Mouse (Mus musculus) hindbrain, embryonic 15.5 days (tissue): ENCODE measurements around the gene Gm20388. TPM values are rescaled to one million over a fixed set of nuclear protein-coding genes. Genes with fewer than 3 reads are reported as not detected.

Experiments used
- ATAC-seq: fragments of 200-750 bp; cut with Nextera tagmentation; 2 replicates; pipeline ENCODE4 v1.8.0; 2017; ENCODE audit warnings: low read depth, moderate number of reproducible peaks, moderate TSS enrichment; ENCODE audit not compliant: low FRiP score
- H3K27ac ChIP-seq: fragments of 300-500 bp; sonication (generic); replicated peaks from 2 replicates; pipeline ENCODE4 v1.5.1; 2015; ENCODE audit warnings: mild to moderate bottlenecking, inconsistent platforms
- H3K27me3 ChIP-seq: fragments of 300-500 bp; sonication (generic); 2 replicates; pipeline ENCODE4 v1.6.1; 2015; ENCODE audit warnings: control low read depth, inconsistent platforms
- H3K36me3 ChIP-seq: fragments of 300-500 bp; sonication (generic); 2 replicates; pipeline ENCODE4 v1.6.1; 2015; ENCODE audit warnings: control low read depth, inconsistent platforms
- H3K4me1 ChIP-seq: fragments of 300-500 bp; sonication (generic); replicated peaks from 2 replicates; pipeline ENCODE4 v1.6.1; 2015; ENCODE audit warnings: control low read depth, inconsistent platforms
- H3K4me2 ChIP-seq: fragments of 300-500 bp; sonication (generic); 2 replicates; pipeline ENCODE4 v1.6.1; 2015; ENCODE audit warnings: moderate library complexity, mild to moderate bottlenecking, inconsistent platforms
- H3K4me3 ChIP-seq: fragments of 300-500 bp; sonication (generic); 2 replicates; pipeline ENCODE4 v1.5.1; 2015; ENCODE audit warnings: mild to moderate bottlenecking, inconsistent platforms
- H3K9ac ChIP-seq: fragments of 300-500 bp; sonication (generic); 2 replicates; pipeline ENCODE4 v1.6.1; 2015; ENCODE audit warnings: inconsistent platforms
- H3K9me3 ChIP-seq: fragments of 300-500 bp; sonication (generic); 2 replicates; pipeline ENCODE4 v1.6.1; 2016; ENCODE audit warnings: control low read depth, inconsistent platforms
- WGBS: fragments of 180-500 bp; shearing (Covaris S2); methylation state at CpG from one replicate; pipeline ENCODE4 v1.1.7; 2015; 5-methylcytosine and 5-hydroxymethylcytosine counted together
- polyA plus RNA-seq: library from polyadenylated mRNA; unstranded; fragments of >200 nt; fragmentation: Nextera tagmentation; extraction: Ambion mirVana; gene quantifications from 2 replicates; pipeline ENCODE4 v1.2.1, GENCODE M21; 2015

Gene Gm20388
- polyA plus RNA-seq, 1 experiment from 2014 or later: 5.4 TPM

GRCm38 (mm10) chr8:121935341-121936294, 2025.0 kb downstream of the Gm20388 start:
- H3K27ac ChIP-seq: peak overlapping the region; percentile 85
- peak overlapping the region; percentile 19 for H3K4me2 ChIP-seq
- no peak overlapping the region for H3K9ac ChIP-seq
- H3K27me3 ChIP-seq: no peaks in the 10 kb centered on the region
- H3K36me3 ChIP-seq: no peaks in the 10 kb centered on the region
- 31% methylated on average over 12 of the region's 12 CpGs for WGBS
- no peaks in the 10 kb centered on the region for H3K9me3 ChIP-seq
- peaks cover 26% of the 10 kb centered on the region for H3K4me1 ChIP-seq
- no peak overlapping the region for H3K4me3 ChIP-seq
- peak; percentile 91 for ATAC-seq

- WGBS: 64% methylated on average over 14 of the region's 14 CpGs
These were observed 2025.8 kb downstream of the Gm20388 start for GRCm38 (mm10) chr8:121936391-121936790.

GRCm38 (mm10) chr8:121938732-121939131, 2028.1 kb downstream of the Gm20388 start:
- H3K36me3 ChIP-seq: no peaks in the 10 kb centered on the region
- H3K9me3 ChIP-seq: no peaks in the 10 kb centered on the region
- peaks cover 26% of the 10 kb centered on the region for H3K4me1 ChIP-seq
- no peaks in the 10 kb centered on the region for H3K27me3 ChIP-seq
- H3K27ac ChIP-seq: no peak overlapping the region
- no peak overlapping the region for H3K9ac ChIP-seq
- no peak for ATAC-seq
- H3K4me3 ChIP-seq: no peak overlapping the region
- H3K4me2 ChIP-seq: no peak overlapping the region
- WGBS: 89% methylated on average over 7 of the region's 7 CpGs

More at GRCm38 (mm10) chr8:121936391-121936790, 2025.8 kb downstream of the Gm20388 start:
- no peak overlapping the region for H3K4me2 ChIP-seq
- no peaks in the 10 kb centered on the region for H3K9me3 ChIP-seq
- no peak for ATAC-seq
- H3K27ac ChIP-seq: peak overlapping the region; percentile 85; the same call in 1 of the 2 replicates
- no peaks in the 10 kb centered on the region for H3K27me3 ChIP-seq
- H3K4me3 ChIP-seq: no peak overlapping the region
- H3K9ac ChIP-seq: no peak overlapping the region
- H3K36me3 ChIP-seq: no peaks in the 10 kb centered on the region
- H3K4me1 ChIP-seq: peaks cover 26% of the 10 kb centered on the region

- 51% methylated on average over 2 of the region's 2 CpGs for WGBS
- Histone ChIP-seq H3K4me1 (peaks cover 13% of the 10 kb centered on the region), H3K27me3 (no peaks in the 10 kb centered on the region), H3K4me2 (no peak overlapping the region), H3K4me3 (no peak overlapping the region), H3K36me3 (no peaks in the 10 kb centered on the region), H3K9ac (no peak overlapping the region), H3K9me3 (no peaks in the 10 kb centered on the region), H3K27ac (no peak overlapping the region)
- ATAC-seq: no peak
These were observed 2032.5 kb downstream of the Gm20388 start for GRCm38 (mm10) chr8:121943057-121943540.

- H3K27ac ChIP-seq: no peak overlapping the region
- no peak overlapping the region for H3K9ac ChIP-seq
- no peaks in the 10 kb centered on the region for H3K9me3 ChIP-seq
- 85% methylated on average over 8 of the region's 8 CpGs for WGBS
- H3K4me2 ChIP-seq: no peak overlapping the region
- H3K4me1 ChIP-seq: peaks cover 19% of the 10 kb centered on the region
- H3K36me3 ChIP-seq: no peaks in the 10 kb centered on the region
- H3K4me3 ChIP-seq: no peak overlapping the region
- H3K27me3 ChIP-seq: no peaks in the 10 kb centered on the region
- no peak for ATAC-seq
These were observed 2033.1 kb downstream of the Gm20388 start for GRCm38 (mm10) chr8:121943716-121944115.

- no peak for ATAC-seq
- Histone ChIP-seq H3K4me3 (no peak within 1 kb of the TSS), H3K4me2 (no peak within 1 kb of the TSS), H3K9me3 (no peaks in the 10 kb centered on the region), H3K4me1 (peaks cover 28% of the 10 kb centered on the region), H3K27me3 (no peaks in the 10 kb centered on the region), H3K36me3 (no peaks in the 10 kb centered on the region), H3K9ac (no peak within 1 kb of the TSS), H3K27ac (no peak within 1 kb of the TSS)
These were observed 2034.2 kb downstream of the Gm20388 start, which contains the start of gene Car5a for GRCm38 (mm10) chr8:121944831-121945230. Gene Car5a (minus strand): TSS chr8:121944904.

- no peak overlapping the region for H3K4me2 ChIP-seq
- H3K4me3 ChIP-seq: no peak overlapping the region
- no peak overlapping the region for H3K9ac ChIP-seq
- WGBS: 82% methylated on average over 7 of the region's 7 CpGs
- H3K9me3 ChIP-seq: no peaks in the 10 kb centered on the region
- H3K27ac ChIP-seq: no peak overlapping the region
- H3K4me1 ChIP-seq: peaks cover 30% of the 10 kb centered on the region
- H3K27me3 ChIP-seq: no peaks in the 10 kb centered on the region
- no peak for ATAC-seq
- H3K36me3 ChIP-seq: no peaks in the 10 kb centered on the region
These were observed 2035.7 kb downstream of the Gm20388 start for GRCm38 (mm10) chr8:121946351-121946750.

GRCm38 (mm10) chr8:121947047-121947752, 2036.6 kb downstream of the Gm20388 start:
- H3K27ac ChIP-seq: peak overlapping the region; percentile 79
- H3K36me3 ChIP-seq: no peaks in the 10 kb centered on the region
- H3K9me3 ChIP-seq: no peaks in the 10 kb centered on the region
- peak overlapping the region; percentile 75 for H3K4me2 ChIP-seq
- H3K9ac ChIP-seq: 0 out of 2 replicates have a peak overlapping the region, but pooled peaks have one; percentile 55
- no peaks in the 10 kb centered on the region for H3K27me3 ChIP-seq
- H3K4me3 ChIP-seq: peak overlapping the region; percentile 39
- peaks cover 38% of the 10 kb centered on the region for H3K4me1 ChIP-seq
- no peak for ATAC-seq
- 28% methylated on average over 19 of the region's 19 CpGs for WGBS

GRCm38 (mm10) chr8:121947753-121948141, 2037.1 kb downstream of the Gm20388 start:
- Histone ChIP-seq H3K4me3 (peak overlapping the region; percentile 39), H3K4me1 (peaks cover 44% of the 10 kb centered on the region), H3K9ac (peak overlapping the region; percentile 55), H3K9me3 (no peaks in the 10 kb centered on the region), H3K36me3 (no peaks in the 10 kb centered on the region), H3K27me3 (no peaks in the 10 kb centered on the region), H3K27ac (peak overlapping the region; percentile 79), H3K4me2 (peak overlapping the region; percentile 75)
- under 1% methylated on average over 18 of the region's 18 CpGs for WGBS
- ATAC-seq: no peak

GRCm38 (mm10) chr8:121948321-121949145, 2037.9 kb downstream of the Gm20388 start:
- Histone ChIP-seq H3K9me3 (no peaks in the 10 kb centered on the region), H3K4me1 (peaks cover 48% of the 10 kb centered on the region), H3K27me3 (no peaks in the 10 kb centered on the region), H3K9ac (peak overlapping the region; percentile 55), H3K36me3 (no peaks in the 10 kb centered on the region), H3K4me3 (peak overlapping the region; percentile 39), H3K4me2 (peak overlapping the region; percentile 75), H3K27ac (peak overlapping the region; percentile 79)
- ATAC-seq: no peak
- WGBS: 60% methylated on average over 19 of the region's 19 CpGs

- peaks cover 53% of the 10 kb centered on the region for H3K4me1 ChIP-seq
- H3K4me3 ChIP-seq: peak within 1 kb of the TSS; percentile 85
- no peaks in the 10 kb centered on the region for H3K36me3 ChIP-seq
- WGBS: 68% methylated on average over 6 of the region's 6 CpGs
- no peak for ATAC-seq
- H3K27ac ChIP-seq: peak within 1 kb of the TSS; percentile 97
- H3K4me2 ChIP-seq: peak within 1 kb of the TSS; percentile 75
- H3K27me3 ChIP-seq: no peaks in the 10 kb centered on the region
- peak within 1 kb of the TSS; percentile 96 for H3K9ac ChIP-seq
- H3K9me3 ChIP-seq: no peaks in the 10 kb centered on the region
These were observed 2038.7 kb downstream of the Gm20388 start, which contains the start of gene Banp for GRCm38 (mm10) chr8:121949222-121949800. Gene Banp (plus strand): TSS chr8:121949750.
